Mouse (Mus musculus): ENCODE measurements around the gene Gm5916. TPM values are rescaled to one million over a fixed set of nuclear protein-coding genes. Genes with fewer than 3 reads are reported as not detected.

Gene Gm5916
- not detected in 2 replicates for polyA plus RNA-seq (2014; fragmentation: Nextera tagmentation; extraction: Ambion mirVana)

- Histone ChIP-seq H3K4me1 (ENCODE audit: control insufficient read depth, insufficient read depth, low read length) (no peaks in the 10 kb centered on the region), H3K9me3 (replicated peaks; ENCODE audit: control insufficient read depth, low read length) (no peaks in the 10 kb centered on the region), H3K4me2 (ENCODE audit: low read depth, low read length) (no peak within 1 kb of the TSS), H3K36me3 (replicated peaks; ENCODE audit: control insufficient read depth, insufficient read depth, low read depth, low read length) (no peaks in the 10 kb centered on the region), H3K27ac (replicated peaks; ENCODE audit: low read depth, low read length) (no peak within 1 kb of the TSS), H3K9ac (replicated peaks; ENCODE audit: low read length) (no peak within 1 kb of the TSS), H3K4me3 (ENCODE audit: low read depth, low read length) (no peak within 1 kb of the TSS), H3K27me3 (ENCODE audit: control insufficient read depth, insufficient read depth, low read length) (no peaks in the 10 kb centered on the region)
- DNase-seq (ENCODE audit: low spot score) (no peak), ATAC-seq (replicated peaks; ENCODE audit: insufficient number of reproducible peaks, low FRiP score, low TSS enrichment, low read depth) (no peak)
- WGBS = 84% methylated on average over 1 of the region's 1 CpGs
Measured at GRCm38 (mm10) chr9:36128679-36129078, at the start of gene Gm5916. Gene Gm5916, minus strand, starts transcription at chr9:36128779.

Other genes with a start within 250 kb of the Gm5916 start
- gene 9230113P08Rik, start 220.4 kb downstream of the Gm5916 start, polyA plus RNA-seq (2014; fragmentation: Nextera tagmentation; extraction: Ambion mirVana) = not detected in 2 replicates